Mouse (Mus musculus): Measurements from ENCODE around the gene Bloc1s1. TPM values are rescaled to one million over a fixed set of nuclear protein-coding genes. Genes with fewer than 3 reads are reported as not detected.
A peak's percentile ranks its signal among the peaks of the same experiment; 100 is the strongest.

Bloc1s1 gene
- 168 and 182 TPM in 2 replicates for polyA plus RNA-seq (2016; fragmentation: Nextera tagmentation; extraction: Ambion mirVana)

DNA sequence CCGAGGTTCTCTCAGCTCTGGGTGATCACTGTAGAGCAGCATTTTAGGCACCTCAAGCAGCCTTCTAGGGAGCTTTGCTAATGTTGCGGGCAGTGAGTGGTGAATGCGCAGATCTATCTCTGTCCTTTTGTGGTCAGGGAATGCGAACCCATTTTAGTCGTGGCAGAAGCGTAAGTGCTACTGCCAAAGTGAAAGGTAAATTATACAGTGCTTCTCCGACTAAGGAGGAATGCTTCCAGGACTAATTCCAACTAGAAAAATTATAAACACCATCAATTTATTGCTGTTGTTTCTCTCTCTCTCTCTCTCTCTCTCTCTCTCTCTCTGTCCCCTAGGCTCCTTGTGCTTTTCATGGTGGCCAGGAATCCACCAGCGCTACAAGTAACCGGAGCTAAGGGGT is at the start of gene Bloc1s1:
Gene Bloc1s1, minus strand, starts transcription at position 101 of the 400 bp plus-strand sequence.
- DNase-seq (ENCODE audit: low spot score) = no peak

DNA sequence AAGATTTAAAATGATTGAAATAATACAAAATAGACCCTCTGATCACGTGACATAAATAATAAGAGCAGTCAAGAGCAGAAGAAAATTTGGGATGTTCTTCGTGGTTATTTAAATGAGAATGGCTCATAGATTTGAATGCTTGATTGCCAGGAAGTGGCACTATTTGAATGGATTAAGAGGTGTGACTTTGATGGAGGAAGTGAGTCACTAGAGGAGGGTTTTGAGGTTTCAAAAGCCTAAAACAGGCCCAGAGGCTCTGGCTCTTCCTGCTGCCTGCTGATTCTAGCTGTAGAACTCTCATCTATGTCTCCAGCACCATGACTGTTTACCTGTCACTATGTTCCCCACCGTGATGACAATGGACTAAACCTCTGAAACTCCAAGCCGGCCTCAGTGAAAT is 49.0 kb upstream of the Bloc1s1 start:
- no peak overlapping the region for H3K4me3 ChIP-seq
- no peaks in the 10 kb centered on the region for H3K9me3 ChIP-seq (replicated peaks)
- no peak for DNase-seq (ENCODE audit: low spot score)
- H3K27ac ChIP-seq = no peak overlapping the region
- H3K4me1 ChIP-seq = peaks cover 14% of the 10 kb centered on the region
- WGBS = 80% methylated on average over 4 of the region's 4 CpGs
- no peaks in the 10 kb centered on the region for H3K36me3 ChIP-seq
- H3K27me3 ChIP-seq (ENCODE audit: low read depth, poor library complexity, severe bottlenecking) = no peaks in the 10 kb centered on the region

More for the DNA sequence above, at the start of gene Bloc1s1:
- peaks cover 43% of the 10 kb centered on the region for H3K4me1 ChIP-seq
- H3K27me3 ChIP-seq (ENCODE audit: low read depth, poor library complexity, severe bottlenecking) = peaks cover 23% of the 10 kb centered on the region
- peaks cover 5% of the 10 kb centered on the region for H3K36me3 ChIP-seq
- H3K4me3 ChIP-seq = peak within 1 kb of the TSS; percentile 77
- H3K9me3 ChIP-seq (replicated peaks) = no peaks in the 10 kb centered on the region
- peak within 1 kb of the TSS; percentile 86 for H3K27ac ChIP-seq
- 66% methylated on average over 9 of the region's 9 CpGs for WGBS

DNA sequence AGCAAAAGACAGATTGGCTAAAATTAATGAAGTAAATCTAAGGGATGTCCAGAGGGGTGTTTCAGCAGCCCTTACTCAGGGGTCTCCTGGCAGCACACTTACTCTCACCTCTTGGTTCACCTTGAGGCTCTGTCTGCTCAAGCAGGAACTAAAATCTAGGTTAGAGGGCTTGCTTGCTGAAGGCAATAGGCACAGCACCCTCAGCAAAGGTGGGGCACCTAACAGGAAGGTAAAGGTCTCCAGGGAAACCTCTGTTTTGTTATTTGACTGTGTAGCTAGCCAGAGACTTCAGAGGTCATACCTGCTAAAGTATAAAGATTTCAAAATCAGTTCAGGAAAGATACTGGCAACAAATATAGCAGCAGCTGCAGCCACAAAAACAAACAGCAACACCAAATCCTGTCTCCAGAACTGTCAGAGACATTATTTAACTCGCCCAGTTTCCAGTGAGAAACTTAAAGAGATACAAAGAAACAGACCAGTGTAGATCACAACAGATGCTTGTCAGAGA is 47.0 kb upstream of the Bloc1s1 start:
- no peak overlapping the region for H3K4me3 ChIP-seq
- H3K4me1 ChIP-seq = no peaks in the 10 kb centered on the region
- H3K9me3 ChIP-seq (replicated peaks) = no peaks in the 10 kb centered on the region
- DNase-seq (ENCODE audit: low spot score) = no peak
- no peaks in the 10 kb centered on the region for H3K36me3 ChIP-seq
- 39% methylated on average over 1 of the region's 1 CpGs for WGBS
- no peaks in the 10 kb centered on the region for H3K27me3 ChIP-seq (ENCODE audit: low read depth, poor library complexity, severe bottlenecking)
- H3K27ac ChIP-seq = no peak overlapping the region

DNA sequence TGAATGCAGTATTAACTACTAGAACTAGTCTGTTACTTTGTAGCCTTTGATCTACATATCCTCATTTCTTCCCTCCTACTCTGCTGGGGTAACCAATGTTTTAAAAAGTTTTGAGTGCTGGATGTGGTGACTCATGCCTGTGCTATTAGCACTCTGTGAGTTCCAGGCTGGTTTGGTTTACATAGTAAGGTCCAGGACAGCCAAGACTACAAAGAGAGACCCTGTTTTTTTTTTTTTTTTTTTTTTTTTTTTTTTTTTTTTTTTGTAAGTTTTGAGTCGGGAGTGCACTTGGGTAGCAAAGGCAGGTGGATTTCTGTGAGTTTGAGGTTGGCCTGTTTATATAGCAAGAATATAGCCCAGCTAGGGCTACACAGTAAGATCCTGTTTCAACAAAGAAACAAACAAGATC is 44.5 kb upstream of the Bloc1s1 start:
- Histone ChIP-seq H3K36me3 (no peaks in the 10 kb centered on the region), H3K4me1 (no peaks in the 10 kb centered on the region), H3K4me3 (no peak overlapping the region), H3K27ac (no peak overlapping the region), H3K9me3 (replicated peaks) (no peaks in the 10 kb centered on the region), H3K27me3 (ENCODE audit: low read depth, poor library complexity, severe bottlenecking) (no peaks in the 10 kb centered on the region)
- no peak for DNase-seq (ENCODE audit: low spot score)
- 68% methylated on average over 1 of the region's 1 CpGs for WGBS

DNA sequence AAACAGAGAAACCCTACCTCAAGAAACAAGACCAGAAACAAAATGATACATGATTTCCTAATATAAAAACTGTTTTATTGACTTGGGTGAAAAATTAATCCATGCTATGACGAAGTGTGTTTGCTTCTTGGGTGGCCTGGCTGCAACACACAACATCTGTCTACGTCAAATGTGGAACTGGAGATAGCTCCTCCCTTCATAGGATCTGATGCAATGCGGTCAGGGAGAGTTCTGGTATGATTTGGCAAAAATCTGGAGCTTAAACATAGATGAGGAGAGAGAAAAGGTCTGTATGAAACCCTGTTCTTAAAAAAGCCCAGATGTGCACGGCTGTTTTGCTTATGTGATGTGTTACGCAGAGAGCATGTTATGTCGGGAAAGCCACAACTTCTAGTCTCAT is 42.0 kb upstream of the Bloc1s1 start:
- no peak for DNase-seq (ENCODE audit: low spot score)
- H3K36me3 ChIP-seq = no peaks in the 10 kb centered on the region
- no peak overlapping the region for H3K27ac ChIP-seq
- WGBS = 92% methylated on average over 6 of the region's 6 CpGs
- no peak overlapping the region for H3K4me3 ChIP-seq
- H3K4me1 ChIP-seq = no peaks in the 10 kb centered on the region
- H3K27me3 ChIP-seq (ENCODE audit: low read depth, poor library complexity, severe bottlenecking) = no peaks in the 10 kb centered on the region
- no peaks in the 10 kb centered on the region for H3K9me3 ChIP-seq (replicated peaks)

DNA sequence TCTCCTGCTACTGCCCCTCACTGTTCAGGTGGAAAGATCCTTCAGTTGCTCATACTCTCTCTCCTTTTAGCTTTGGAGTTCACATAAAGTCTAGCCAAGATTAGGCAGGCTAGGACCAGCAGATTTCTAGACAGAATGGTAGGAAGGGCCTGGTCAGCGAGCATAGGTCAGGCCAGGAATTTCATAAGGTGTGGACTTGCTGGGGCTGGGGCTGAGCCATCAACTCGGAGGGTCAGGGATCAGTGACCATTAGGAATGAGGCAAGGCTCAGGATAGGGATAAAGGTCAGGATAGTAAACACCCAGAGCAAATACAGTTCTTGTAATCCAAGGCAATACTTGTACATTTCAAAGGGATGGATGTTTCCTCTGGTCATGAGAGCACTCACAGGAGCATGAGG is 41.1 kb upstream of the Bloc1s1 start:
- WGBS = 80% methylated on average over 2 of the region's 2 CpGs
- no peak overlapping the region for H3K4me3 ChIP-seq

GRCm38 (mm10) chr10:128960590-128961584 is 37.1 kb upstream of the Bloc1s1 start, which contains the start of gene Mettl7b:
Gene Mettl7b (minus strand): TSS chr10:128960988.
- Histone ChIP-seq H3K4me1 (no peaks in the 10 kb centered on the region), H3K27ac (no peak within 1 kb of the TSS), H3K36me3 (no peaks in the 10 kb centered on the region), H3K27me3 (ENCODE audit: low read depth, poor library complexity, severe bottlenecking) (no peaks in the 10 kb centered on the region), H3K4me3 (no peak within 1 kb of the TSS), H3K9me3 (replicated peaks) (no peaks in the 10 kb centered on the region)
- no peak for DNase-seq (ENCODE audit: low spot score)
- WGBS = 90% methylated on average over 12 of the region's 12 CpGs

More for the DNA sequence above, 41.1 kb upstream of the Bloc1s1 start:
- DNase-seq (ENCODE audit: low spot score) = no peak
- H3K4me1 ChIP-seq = no peaks in the 10 kb centered on the region
- no peaks in the 10 kb centered on the region for H3K27me3 ChIP-seq (ENCODE audit: low read depth, poor library complexity, severe bottlenecking)
- no peaks in the 10 kb centered on the region for H3K36me3 ChIP-seq
- no peak overlapping the region for H3K27ac ChIP-seq
- no peaks in the 10 kb centered on the region for H3K9me3 ChIP-seq (replicated peaks)

DNA sequence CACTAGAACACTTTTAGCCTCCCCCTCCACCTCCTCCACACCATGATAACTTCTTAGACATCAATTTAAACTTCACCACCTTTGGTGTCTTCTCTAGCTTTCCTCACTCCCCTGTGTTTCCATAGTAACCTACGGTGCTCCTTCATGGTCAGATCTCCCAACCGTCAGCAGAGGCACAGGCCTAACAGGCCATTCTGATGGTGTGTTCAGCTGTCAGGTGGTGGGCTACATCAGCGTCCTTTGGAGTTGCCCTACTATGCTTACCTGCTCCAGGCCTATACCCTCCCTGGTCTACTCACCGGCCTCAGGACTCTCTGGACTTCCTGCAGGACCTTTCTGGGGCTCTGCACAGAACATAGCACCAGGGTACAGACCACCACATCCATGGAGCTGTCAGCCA is 36.3 kb upstream of the Bloc1s1 start:
- H3K36me3 ChIP-seq = no peaks in the 10 kb centered on the region
- H3K27me3 ChIP-seq (ENCODE audit: low read depth, poor library complexity, severe bottlenecking) = no peaks in the 10 kb centered on the region
- 78% methylated on average over 4 of the region's 4 CpGs for WGBS
- no peaks in the 10 kb centered on the region for H3K9me3 ChIP-seq (replicated peaks)
- no peak overlapping the region for H3K4me3 ChIP-seq
- H3K27ac ChIP-seq = no peak overlapping the region
- no peaks in the 10 kb centered on the region for H3K4me1 ChIP-seq
- DNase-seq (ENCODE audit: low spot score) = no peak

GRCm38 (mm10) chr10:128958340-128958739 is 34.5 kb upstream of the Bloc1s1 start:
- Histone ChIP-seq H3K27me3 (ENCODE audit: low read depth, poor library complexity, severe bottlenecking) (no peaks in the 10 kb centered on the region), H3K36me3 (no peaks in the 10 kb centered on the region), H3K27ac (no peak overlapping the region), H3K4me1 (no peaks in the 10 kb centered on the region), H3K4me3 (no peak overlapping the region), H3K9me3 (replicated peaks) (no peaks in the 10 kb centered on the region)
- no peak for DNase-seq (ENCODE audit: low spot score)
- 80% methylated on average over 10 of the region's 10 CpGs for WGBS

- no peak for DNase-seq (ENCODE audit: low spot score)
- Histone ChIP-seq H3K36me3 (no peaks in the 10 kb centered on the region), H3K27me3 (ENCODE audit: low read depth, poor library complexity, severe bottlenecking) (0 out of 2 replicates have a peak, but pooled peaks cover 4% of the 10 kb centered on the region), H3K27ac (no peak overlapping the region), H3K9me3 (replicated peaks) (no peaks in the 10 kb centered on the region), H3K4me1 (no peaks in the 10 kb centered on the region), H3K4me3 (no peak overlapping the region)
- 70% methylated on average over 16 of the region's 16 CpGs for WGBS
Observed at GRCm38 (mm10) chr10:128950208-128950887, 26.5 kb upstream of the Bloc1s1 start.

DNA sequence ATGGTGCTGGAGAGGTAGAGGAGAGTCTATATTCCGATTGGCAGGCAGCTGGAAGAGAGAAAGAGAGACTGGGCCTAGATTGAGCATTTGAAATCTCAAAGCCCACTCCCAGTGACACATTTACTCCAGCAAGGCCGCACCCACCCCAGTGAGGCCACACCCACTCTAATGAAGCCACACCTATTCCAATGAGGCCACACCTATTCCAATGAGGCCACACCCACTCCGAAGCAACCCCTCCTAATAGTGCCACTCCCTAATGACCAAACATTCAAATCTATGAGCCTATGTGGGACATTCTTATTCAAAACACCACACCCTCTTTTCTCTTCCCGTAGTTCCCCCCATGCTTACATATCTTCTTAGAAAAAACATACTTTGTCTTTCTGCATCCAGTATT is 23.7 kb upstream of the Bloc1s1 start:
- H3K4me1 ChIP-seq = no peaks in the 10 kb centered on the region
- DNase-seq (ENCODE audit: low spot score) = no peak
- 89% methylated on average over 4 of the region's 4 CpGs for WGBS
- H3K27ac ChIP-seq = no peak overlapping the region
- 0 out of 2 replicates have a peak, but pooled peaks cover 4% of the 10 kb centered on the region for H3K27me3 ChIP-seq (ENCODE audit: low read depth, poor library complexity, severe bottlenecking)
- no peak overlapping the region for H3K4me3 ChIP-seq
- H3K36me3 ChIP-seq = no peaks in the 10 kb centered on the region
- H3K9me3 ChIP-seq (replicated peaks) = no peaks in the 10 kb centered on the region

GRCm38 (mm10) chr10:128945675-128946074 is 21.8 kb upstream of the Bloc1s1 start:
- Histone ChIP-seq H3K27ac (no peak overlapping the region), H3K4me1 (no peaks in the 10 kb centered on the region), H3K36me3 (no peaks in the 10 kb centered on the region), H3K9me3 (replicated peaks) (no peaks in the 10 kb centered on the region), H3K27me3 (ENCODE audit: low read depth, poor library complexity, severe bottlenecking) (0 out of 2 replicates have a peak, but pooled peaks cover 4% of the 10 kb centered on the region), H3K4me3 (no peak overlapping the region)
- DNase-seq (ENCODE audit: low spot score) = no peak
- 20% methylated on average over 3 of the region's 3 CpGs for WGBS
